Mouse (Mus musculus): ENCODE measurements around the gene St14.
"Not testable (repeated sequence)": the region's sequence is repeated elsewhere in the genome, so short reads cannot be mapped to it uniquely, and the experiment has no call there.

St14 gene

GRCm38 (mm10) chr9:31086754-31087145 is 44.9 kb downstream of the St14 start:
- DNase-seq (ENCODE audit: inconsistent ontology term), result no peak

- DNase-seq (ENCODE audit: inconsistent ontology term), result no peak
Measured at GRCm38 (mm10) chr9:31086085-31086753, 45.4 kb downstream of the St14 start.

DNA sequence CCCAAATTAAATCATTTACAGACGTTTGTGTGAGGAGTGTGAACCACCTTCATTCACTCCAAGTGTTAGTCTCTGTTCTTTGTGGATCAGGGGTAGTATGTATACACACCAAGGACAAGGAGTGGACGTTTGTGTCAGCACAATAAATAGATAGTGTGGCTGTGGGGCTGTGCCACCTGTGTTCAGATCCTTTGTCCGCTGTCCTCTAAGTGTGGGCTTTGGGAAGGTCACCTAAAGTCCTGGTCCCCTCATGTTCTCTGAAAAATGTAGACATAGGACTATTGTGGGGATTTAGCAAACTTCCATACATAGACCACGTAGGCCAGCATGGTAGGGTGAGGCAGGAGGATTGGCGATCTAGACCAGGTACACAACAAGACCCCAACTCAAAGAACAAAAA is 46.1 kb downstream of the St14 start:
- no peak for DNase-seq (ENCODE audit: inconsistent ontology term)

GRCm38 (mm10) chr9:31082771-31083170 is 48.9 kb downstream of the St14 start:
- no peak for DNase-seq (ENCODE audit: inconsistent ontology term)

DNA sequence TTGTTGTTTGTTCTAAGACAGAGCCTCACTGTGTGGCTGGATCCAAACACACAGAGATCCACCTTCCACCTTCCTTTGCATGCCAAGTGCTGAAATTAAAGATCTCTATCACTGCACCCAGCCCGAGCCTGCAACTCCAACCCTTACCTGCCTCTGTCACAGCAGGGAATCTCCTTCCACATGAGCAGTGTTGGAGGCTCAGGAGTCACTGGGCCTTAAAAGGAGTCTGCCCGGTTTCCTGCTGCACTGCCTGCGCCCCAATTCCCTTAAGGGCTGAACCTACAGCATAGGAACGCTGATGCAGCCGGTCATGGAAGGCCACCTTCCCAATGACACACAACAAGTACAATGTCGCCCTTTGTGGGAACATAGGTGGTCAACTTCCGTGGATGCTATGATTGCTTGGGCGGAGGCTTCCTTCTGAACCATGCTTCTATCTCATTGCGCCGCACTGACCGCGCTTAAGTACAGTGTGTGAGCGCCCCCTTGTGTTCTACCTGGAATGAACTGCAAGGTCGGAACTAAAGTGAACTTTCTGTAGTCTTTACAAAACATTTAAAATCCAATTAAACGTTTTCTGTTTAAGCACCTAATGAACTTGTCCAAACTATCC is 49.5 kb downstream of the St14 start:
- DNase-seq (ENCODE audit: inconsistent ontology term), result peak; percentile 60

- no peak for DNase-seq (ENCODE audit: inconsistent ontology term)
Measured at GRCm38 (mm10) chr9:31080726-31081125, 50.9 kb downstream of the St14 start.

GRCm38 (mm10) chr9:31074836-31075235 is 56.8 kb downstream of the St14 start:
- no peak for DNase-seq (ENCODE audit: inconsistent ontology term)

- no peak for DNase-seq (ENCODE audit: inconsistent ontology term)
Measured at GRCm38 (mm10) chr9:31073797-31074196, 57.9 kb downstream of the St14 start.

GRCm38 (mm10) chr9:31072256-31072655 is 59.4 kb downstream of the St14 start:
- no peak for DNase-seq (ENCODE audit: inconsistent ontology term)

DNA sequence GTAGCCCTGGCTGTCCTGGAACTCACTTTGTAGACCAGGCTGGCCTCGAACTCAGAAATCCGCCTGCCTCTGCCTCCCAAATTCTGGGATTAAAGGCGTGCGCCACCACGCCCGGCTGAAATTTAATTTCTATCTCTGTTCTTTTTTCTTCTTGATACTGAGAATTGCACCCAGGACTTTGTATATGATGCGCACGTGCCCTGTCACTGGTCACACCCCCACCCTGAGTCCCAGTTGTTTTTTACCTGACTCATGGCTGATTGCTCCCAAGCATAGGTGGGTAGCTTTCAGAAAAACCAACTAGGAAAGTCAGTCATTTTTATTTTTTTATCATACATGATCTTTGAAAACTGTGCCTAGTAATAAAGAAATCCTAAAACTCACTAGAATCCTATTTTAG is 60.9 kb downstream of the St14 start:
- DNase-seq (ENCODE audit: inconsistent ontology term), result no peak

DNA sequence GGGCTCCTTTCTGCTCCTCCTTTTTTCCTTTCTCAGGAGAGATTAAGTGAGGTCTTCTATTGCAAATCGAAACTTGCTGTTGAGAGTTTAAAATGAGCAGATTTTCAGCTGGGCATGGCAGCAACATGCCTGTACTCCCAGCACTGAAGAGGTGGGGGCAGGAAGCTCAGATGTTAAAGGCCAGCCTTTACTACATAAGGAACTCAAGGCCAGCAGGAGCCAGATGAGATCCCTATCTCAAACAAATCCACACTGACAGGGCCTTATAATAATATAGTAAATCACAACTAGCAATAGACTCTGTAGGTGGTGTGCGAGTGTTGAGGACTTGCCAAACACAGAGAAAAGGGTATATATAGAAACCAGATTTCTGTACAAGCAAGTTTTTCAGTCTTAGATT is 72.9 kb downstream of the St14 start:
- no peak for DNase-seq (ENCODE audit: inconsistent ontology term)

DNA sequence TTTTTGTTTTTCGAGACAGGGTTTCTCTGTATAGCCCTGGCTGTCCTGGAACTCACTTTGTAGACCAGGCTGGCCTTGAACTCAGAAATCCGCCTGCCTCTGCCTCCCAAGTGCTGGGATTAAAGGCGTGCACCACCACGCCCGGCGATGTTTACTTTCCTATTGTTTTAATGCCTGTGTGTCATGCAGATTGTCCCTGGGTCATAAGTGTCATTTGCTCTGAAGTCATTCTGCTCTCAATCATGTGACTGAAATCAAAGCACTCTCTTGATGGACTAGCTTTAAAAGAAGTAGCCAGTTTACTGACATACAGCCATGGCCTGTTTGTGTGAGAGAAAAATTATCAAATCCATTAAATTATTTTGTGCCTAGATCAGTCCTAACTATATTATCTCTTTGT is 80.1 kb downstream of the St14 start:
- not testable (repeated sequence) for DNase-seq (ENCODE audit: inconsistent ontology term)

DNA sequence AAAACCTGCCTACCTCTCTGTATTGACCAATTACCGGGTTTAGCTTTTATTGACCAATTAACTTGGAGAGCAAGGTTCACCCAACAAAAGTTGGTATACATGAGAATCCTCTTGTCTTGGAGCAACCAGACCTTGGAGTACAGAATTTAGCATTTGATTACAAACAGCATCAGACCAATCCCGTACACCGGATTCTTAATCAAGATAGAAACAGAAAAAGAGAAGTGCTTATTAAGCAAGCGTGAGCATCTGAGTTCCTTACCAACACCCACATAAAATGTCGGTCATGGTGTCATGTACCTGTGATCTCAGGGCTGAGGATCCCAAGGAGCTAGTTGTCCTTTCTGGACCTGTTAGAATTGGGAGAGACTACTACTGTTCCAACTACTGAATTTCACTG is 81.4 kb downstream of the St14 start:
- DNase-seq (ENCODE audit: inconsistent ontology term), result no peak
